Mouse (Mus musculus) CD4-positive, CD25-positive, alpha-beta regulatory T cell, adult 4 months (primary cell): ENCODE data around the gene Mme. TPM values are rescaled to one million over a fixed set of nuclear protein-coding genes. Genes with fewer than 3 reads are reported as not detected.

ENCODE experiments used
- ATAC-seq: one replicate; pipeline ENCODE4 v1.8.0; 2017
- polyA plus RNA-seq, 2 experiments: library from polyadenylated mRNA; unstranded; fragments of 100-300 nt; shearing (Covaris generic); gene quantifications; one replicate each; pipeline ENCODE4 v1.2.1; 2017

Gene Mme
- polyA plus RNA-seq, 2 experiments from 2014 or later: not detected

DNA sequence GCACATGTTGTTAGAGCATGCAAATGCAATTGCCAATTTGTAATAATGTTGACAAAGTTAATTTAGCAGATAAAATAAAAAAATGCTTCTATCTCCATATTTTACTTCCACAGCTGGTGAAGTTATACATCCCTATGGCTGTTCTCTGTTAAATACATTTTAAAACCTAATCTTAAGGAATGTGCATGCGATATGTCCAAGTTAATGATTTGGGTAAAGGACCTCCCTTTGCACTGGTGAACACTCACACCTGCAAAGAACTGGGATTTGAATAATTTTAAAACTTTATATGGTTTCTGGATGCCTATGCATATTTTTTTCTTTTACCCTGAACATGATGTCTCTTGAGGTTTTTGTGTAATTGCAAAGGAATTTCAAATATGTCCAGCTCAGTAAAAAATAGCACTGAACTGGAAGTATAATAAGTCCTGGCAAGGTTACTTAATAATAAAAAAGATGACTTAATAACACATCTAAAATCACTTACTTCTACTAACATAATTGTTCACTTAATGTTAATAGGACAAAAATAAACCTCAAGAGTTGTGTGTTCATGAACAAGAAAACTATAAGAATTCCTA, 110.4 kb downstream of the Mme start:
- ATAC-seq: no peak

GRCm38 (mm10) chr3:63359512-63359911, 118.2 kb downstream of the Mme start:
- ATAC-seq: no peak

DNA sequence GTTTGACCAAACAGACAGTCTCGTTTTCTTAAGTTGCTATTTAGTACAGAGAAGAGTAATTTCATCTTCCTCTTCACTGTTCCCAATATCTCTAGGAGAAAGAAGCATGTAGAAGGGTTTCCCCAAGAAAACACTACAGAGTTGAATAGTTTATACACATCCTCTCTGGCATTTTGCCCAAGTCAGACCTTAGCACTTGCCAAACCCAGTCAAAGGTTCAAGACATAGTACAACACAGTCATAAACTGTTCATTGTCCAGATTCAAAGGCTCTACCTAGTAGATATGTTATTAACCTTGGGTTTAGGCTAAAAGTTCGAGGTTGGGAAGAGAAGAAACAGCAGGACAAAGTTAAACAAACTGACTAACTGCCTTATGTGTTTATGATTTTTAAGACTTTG, 143.7 kb downstream of the Mme start:
- no peak for ATAC-seq

DNA sequence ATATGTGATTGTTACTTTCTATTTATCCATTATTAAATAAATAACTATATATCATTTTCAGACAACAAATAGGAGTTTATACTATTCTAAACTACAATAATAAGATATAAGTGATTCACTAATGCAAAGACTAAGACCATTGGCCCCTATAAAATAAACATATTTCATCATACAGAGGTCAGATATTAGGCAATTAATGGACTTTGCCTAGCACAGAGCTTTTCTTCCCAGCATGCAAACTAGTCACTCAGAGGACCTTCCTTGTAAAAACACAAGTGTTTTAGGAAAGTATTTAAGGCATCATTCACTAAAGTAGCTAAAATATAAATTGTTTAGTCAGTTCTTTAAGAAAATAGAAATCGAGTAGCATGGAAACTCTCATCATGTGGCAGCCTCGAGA, 149.4 kb downstream of the Mme start:
- ATAC-seq: no peak

- ATAC-seq: no peak
These were observed 150.0 kb downstream of the Mme start for GRCm38 (mm10) chr3:63391348-63391747.

- ATAC-seq: no peak
These were observed 153.1 kb downstream of the Mme start for GRCm38 (mm10) chr3:63394424-63394941.

GRCm38 (mm10) chr3:63398171-63398570, 156.8 kb downstream of the Mme start:
- no peak for ATAC-seq

DNA sequence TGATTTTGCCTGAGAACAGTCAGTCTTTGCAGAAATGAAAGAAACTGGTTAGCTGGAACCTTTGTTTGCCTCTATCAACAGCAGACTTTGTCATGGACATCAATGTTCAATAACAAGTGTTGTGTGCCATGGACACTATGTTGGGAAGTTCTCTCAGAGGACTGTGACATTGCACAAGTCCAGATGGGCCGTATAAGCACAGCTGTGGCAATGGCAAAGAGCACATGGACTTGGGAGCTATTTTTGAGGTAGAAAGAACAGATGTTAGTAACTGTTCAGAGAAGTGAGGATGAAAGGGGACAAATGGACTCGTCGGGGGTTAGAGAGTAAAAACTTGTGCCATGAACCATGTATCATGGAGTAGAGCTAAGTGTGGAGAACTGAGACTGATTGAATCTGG, 165.1 kb downstream of the Mme start:
- ATAC-seq: no peak

GRCm38 (mm10) chr3:63411006-63411405, 169.7 kb downstream of the Mme start:
- no peak for ATAC-seq

GRCm38 (mm10) chr3:63412220-63412937, 171.0 kb downstream of the Mme start:
- no peak for ATAC-seq

- no peak for ATAC-seq
These were observed 171.9 kb downstream of the Mme start for GRCm38 (mm10) chr3:63413046-63413911.

- ATAC-seq: no peak
These were observed 175.9 kb downstream of the Mme start for GRCm38 (mm10) chr3:63417284-63417683.

- ATAC-seq: no peak
These were observed 176.4 kb downstream of the Mme start for GRCm38 (mm10) chr3:63417758-63418157.

DNA sequence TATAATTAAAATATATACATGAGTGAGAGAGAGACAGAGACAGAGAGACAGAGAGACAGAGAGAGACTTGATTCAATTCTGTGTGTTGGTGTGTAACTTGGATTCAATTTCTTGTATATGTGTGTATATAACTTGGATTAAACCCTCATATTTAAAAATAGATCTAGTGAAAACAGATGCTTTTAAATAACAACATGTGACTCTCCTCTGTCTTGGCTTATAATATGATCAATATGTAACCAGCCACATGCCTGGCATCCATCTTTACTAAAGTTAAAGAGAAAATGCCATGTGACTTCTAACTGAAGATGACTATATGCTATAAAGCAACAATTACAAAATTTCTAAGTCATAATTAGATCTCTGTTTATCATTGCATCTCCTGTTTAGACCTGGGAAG, 182.2 kb downstream of the Mme start:
- no peak for ATAC-seq

Other genes with a start within 250 kb of the Mme start
- not detected for gene Gm34302, start 242.3 kb downstream of the Mme start, polyA plus RNA-seq